Mouse (Mus musculus) embryonic fibroblast, embryonic 13.5 days (primary cell): ENCODE measurements around the gene Fancg.

Experiments used
- CTCF ChIP-seq: IDR thresholded peaks from 2 replicates; pipeline ENCODE4 v1.5.1; 2011; ENCODE audit warnings: mild to moderate bottlenecking, control low read depth, low read length, moderate library complexity, borderline replicate concordance; ENCODE audit not compliant: insufficient read depth
- POLR2A ChIP-seq: IDR thresholded peaks from 2 replicates; pipeline ENCODE4 v1.6.1; 2011; ENCODE audit warnings: low read depth, mild to moderate bottlenecking, control low read depth, low read length, moderate library complexity

GRCm38 (mm10) chr4:43045285-43045658 lies 35.0 kb upstream of the Fancg start:
- no peak for TF ChIP-seq CTCF
- no peak for TF ChIP-seq POLR2A
